Comparison of ENCODE assay signal across 16 mouse cellular contexts in the genomic region with DNA sequence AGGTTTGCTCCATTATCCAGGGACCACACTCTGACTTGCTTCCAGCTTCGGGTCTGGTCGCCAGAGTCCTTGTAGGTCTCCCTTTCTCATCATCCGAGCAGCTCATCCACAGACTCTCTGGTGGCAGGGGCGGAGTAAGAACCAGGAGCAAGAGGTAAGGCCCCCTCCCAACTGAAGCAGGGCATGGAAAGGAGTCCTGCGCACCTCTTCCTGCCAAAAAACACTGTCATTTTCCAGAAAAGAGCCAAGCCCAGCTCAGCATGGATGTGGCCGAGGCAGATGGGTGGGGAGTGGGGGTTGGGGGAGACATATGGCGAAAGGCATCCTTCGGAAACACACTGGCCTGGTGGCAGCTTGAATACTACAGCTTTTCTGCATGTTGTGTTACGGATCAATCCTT. TPM values are rescaled to one million over a fixed set of nuclear protein-coding genes. Genes with fewer than 3 reads are reported as not detected.
DNase-seq lines count a peak whose midpoint lies in the region; ATAC-seq and TF ChIP-seq lines count a peak whose summit lies in the region.
"Had no signal": no experiment of that assay in that cellular context is flagged by ENCODE, and none has a peak within 500 bp of the region (broad histone marks: within the 10 kb centered on the region; RNA-seq: fewer than 3 reads in every experiment).

No protein-coding gene starts in this region.

- H3K27me3 ChIP-seq in midbrain, embryonic 10.5 days (ENCODE audit: low read depth, poor library complexity, severe bottlenecking), result no peaks in the 10 kb centered on the region; the same call in 1 of the 2 replicates
- no peaks in the 10 kb centered on the region for H3K27me3 ChIP-seq in midbrain, embryonic 15.5 days (replicated peaks)
- no peaks in the 10 kb centered on the region for H3K27me3 ChIP-seq in forebrain, embryonic 16.5 days (replicated peaks; ENCODE audit: control insufficient read depth, insufficient read depth, low read length)
- no peaks in the 10 kb centered on the region for H3K27me3 ChIP-seq in midbrain, postnatal 0 days (ENCODE audit: insufficient read depth, low read length)
- H3K27me3 ChIP-seq in kidney, embryonic 14.5 days (ENCODE audit: control insufficient read depth, insufficient read depth, low read length), result no peaks in the 10 kb centered on the region
- H3K27me3 ChIP-seq: lung, embryonic 15.5 days; neural tube, embryonic 12.5 days had no signal

- WGBS in midbrain, embryonic 10.5 days, result 87% methylated on average over 9 of the region's 9 CpGs
- WGBS in midbrain, embryonic 15.5 days, result 65% methylated on average over 9 of the region's 9 CpGs
- 63% methylated on average over 9 of the region's 9 CpGs for WGBS in forebrain, embryonic 16.5 days
- 73% methylated on average over 9 of the region's 9 CpGs for WGBS in midbrain, postnatal 0 days
- WGBS in kidney, embryonic 14.5 days, result 83% methylated on average over 9 of the region's 9 CpGs

- H3K27ac ChIP-seq in midbrain, embryonic 10.5 days (replicated peaks), result peak overlapping the region; percentile 71
- no peak overlapping the region for H3K27ac ChIP-seq in midbrain, embryonic 15.5 days
- H3K27ac ChIP-seq in forebrain, embryonic 16.5 days (ENCODE audit: low read length), result peak overlapping the region; percentile 82
- H3K27ac ChIP-seq in midbrain, postnatal 0 days (ENCODE audit: low read depth, low read length), result no peak overlapping the region
- H3K27ac ChIP-seq in kidney, embryonic 14.5 days (ENCODE audit: low read depth, low read length), result no peak overlapping the region
- H3K27ac ChIP-seq: heart, embryonic 10.5 days; lung, embryonic 15.5 days; neural tube, embryonic 12.5 days had no signal

- no peak overlapping the region for H3K9ac ChIP-seq in midbrain, embryonic 15.5 days
- H3K9ac ChIP-seq in forebrain, embryonic 16.5 days (replicated peaks; ENCODE audit: low read depth, low read length), result no peak overlapping the region
- no peak overlapping the region for H3K9ac ChIP-seq in midbrain, postnatal 0 days (replicated peaks; ENCODE audit: low read length, poor library complexity, severe bottlenecking)
- H3K9ac ChIP-seq in kidney, embryonic 14.5 days (ENCODE audit: low read depth, low read length), result no peak overlapping the region
- H3K9ac ChIP-seq: lung, embryonic 15.5 days; neural tube, embryonic 12.5 days had no signal

- no peak for TF ChIP-seq CTCF in midbrain, postnatal 0 days (IDR thresholded peaks at IDR 0.05)

- H3K4me2 ChIP-seq in midbrain, embryonic 15.5 days, result no peak overlapping the region
- H3K4me2 ChIP-seq in forebrain, embryonic 16.5 days (ENCODE audit: low read length), result no peak overlapping the region
- no peak overlapping the region for H3K4me2 ChIP-seq in midbrain, postnatal 0 days (ENCODE audit: low read depth, low read length, poor library complexity, severe bottlenecking)
- H3K4me2 ChIP-seq in kidney, embryonic 14.5 days (replicated peaks; ENCODE audit: low read depth, low read length), result no peak overlapping the region
- H3K4me2 ChIP-seq: lung, embryonic 15.5 days; neural tube, embryonic 12.5 days had no signal

- peaks cover 35% of the 10 kb centered on the region for H3K4me1 ChIP-seq in midbrain, embryonic 10.5 days
- H3K4me1 ChIP-seq in midbrain, embryonic 15.5 days, result peaks cover 14% of the 10 kb centered on the region
- H3K4me1 ChIP-seq in forebrain, embryonic 16.5 days (replicated peaks; ENCODE audit: control insufficient read depth, insufficient read depth, low read length), result peaks cover 22% of the 10 kb centered on the region
- no peaks in the 10 kb centered on the region; the same call in 1 of the 2 replicates for H3K4me1 ChIP-seq in midbrain, postnatal 0 days (ENCODE audit: insufficient read depth, low read length)
- no peaks in the 10 kb centered on the region for H3K4me1 ChIP-seq in kidney, embryonic 14.5 days (ENCODE audit: control insufficient read depth, insufficient read depth, low read length)
- H3K4me1 ChIP-seq: lung, embryonic 15.5 days had no signal

- DNase-seq in midbrain, embryonic 10.5 days (ENCODE audit: low spot score), result no peak
- DNase-seq in cerebellum, adult 8-10 months, result peak; percentile 86
- DNase-seq in midbrain, postnatal 0 days (ENCODE audit: low spot score), result peak; percentile 82
- no peak for DNase-seq in thymus, postnatal 0 days (ENCODE audit: low spot score)
- DNase-seq: heart, postnatal 4 days; kidney, adult 9 months; thymus, postnatal 14 days had no signal

- H3K36me3 ChIP-seq in midbrain, embryonic 10.5 days, result no peaks in the 10 kb centered on the region
- H3K36me3 ChIP-seq in midbrain, embryonic 15.5 days (replicated peaks), result peaks cover 8% of the 10 kb centered on the region; the same call in 1 of the 2 replicates
- peaks cover 9% of the 10 kb centered on the region; the same call in 1 of the 2 replicates for H3K36me3 ChIP-seq in forebrain, embryonic 16.5 days (ENCODE audit: control insufficient read depth, insufficient read depth)
- H3K36me3 ChIP-seq in midbrain, postnatal 0 days (ENCODE audit: insufficient read depth, low read length), result peaks cover 29% of the 10 kb centered on the region
- H3K36me3 ChIP-seq in kidney, embryonic 14.5 days (ENCODE audit: control insufficient read depth, insufficient read depth, low read length), result no peaks in the 10 kb centered on the region
- H3K36me3 ChIP-seq: heart, embryonic 10.5 days; lung, embryonic 15.5 days had no signal

- H3K9me3 ChIP-seq in midbrain, embryonic 10.5 days (replicated peaks), result no peaks in the 10 kb centered on the region
- no peaks in the 10 kb centered on the region for H3K9me3 ChIP-seq in midbrain, embryonic 15.5 days
- H3K9me3 ChIP-seq in forebrain, embryonic 16.5 days (ENCODE audit: control insufficient read depth, low read length), result no peaks in the 10 kb centered on the region
- H3K9me3 ChIP-seq in midbrain, postnatal 0 days (ENCODE audit: low read length), result no peaks in the 10 kb centered on the region
- no peaks in the 10 kb centered on the region for H3K9me3 ChIP-seq in kidney, embryonic 14.5 days (ENCODE audit: control insufficient read depth, low read length)
- H3K9me3 ChIP-seq: heart, embryonic 10.5 days; lung, embryonic 15.5 days; megakaryocyte, embryonic 14.5 days; neural tube, embryonic 12.5 days had no signal

- H3K4me3 ChIP-seq in midbrain, embryonic 10.5 days, result no peak overlapping the region
- H3K4me3 ChIP-seq in midbrain, embryonic 15.5 days, result no peak overlapping the region
- H3K4me3 ChIP-seq in forebrain, embryonic 16.5 days (replicated peaks; ENCODE audit: low read length), result no peak overlapping the region
- H3K4me3 ChIP-seq in midbrain, postnatal 0 days (ENCODE audit: low read depth, low read length), result no peak overlapping the region
- no peak overlapping the region for H3K4me3 ChIP-seq in kidney, embryonic 14.5 days (ENCODE audit: low read length)
- H3K4me3 ChIP-seq: heart, embryonic 10.5 days; lung, embryonic 15.5 days; megakaryocyte, embryonic 14.5 days; neural tube, embryonic 12.5 days had no signal

- ATAC-seq in midbrain, embryonic 15.5 days (replicated peaks), result no peak
- peak; percentile 66 for ATAC-seq in forebrain, embryonic 16.5 days
- no peak for ATAC-seq in midbrain, postnatal 0 days (ENCODE audit: low FRiP score)
- ATAC-seq in inflammation-experienced regulatory T-cells, adult 6 months, result no peak
- no peak for ATAC-seq in kidney, embryonic 14.5 days (ENCODE audit: low FRiP score, low TSS enrichment)
- ATAC-seq: activated CD4-positive, CD25-positive, alpha-beta regulatory T cell, adult 4 months had no signal

RNA-seq across cellular contexts. Expression of a gene that starts 26.5 kb away (rescaled TPM):
- 14.2 and 34.9 TPM in 2 replicates for polyA plus RNA-seq in midbrain, embryonic 10.5 days (2016; fragmentation: Nextera tagmentation; extraction: Ambion mirVana)
- 38.9 and 44.0 TPM in 2 replicates for polyA plus RNA-seq in midbrain, embryonic 15.5 days (2015; fragmentation: Nextera tagmentation; extraction: Ambion mirVana)
- 134 and 147 TPM in 2 replicates for polyA plus RNA-seq in forebrain, embryonic 16.5 days (2015; fragmentation: Nextera tagmentation; extraction: Ambion mirVana)
- 55.4 and 69.2 TPM in 2 replicates for total RNA-seq in midbrain, postnatal 0 days (2014; rRNA removed)
- 14.7 and 15.6 TPM in 2 replicates for polyA plus RNA-seq in midbrain, postnatal 0 days (2015; fragmentation: Nextera tagmentation; extraction: Ambion mirVana)
- 0.08 and 0.23 TPM in 2 replicates for polyA plus RNA-seq in thymus, postnatal 0 days (2015; fragmentation: Nextera tagmentation; extraction: Ambion mirVana)
- polyA plus RNA-seq in inflammation-experienced regulatory T-cells, adult 6 months (2017; shearing (Covaris generic)), result not detected
- polyA plus RNA-seq in kidney, embryonic 14.5 days (2014; fragmentation: Nextera tagmentation; extraction: Ambion mirVana), result 0.26 and 0.32 TPM in 2 replicates
- polyA plus RNA-seq: activated CD4-positive, CD25-positive, alpha-beta regulatory T cell, adult 4 months had no signal

Comparison
In these comparisons a context has a peak if more than half of its experiments do, and no peak if none do; other contexts are left out.
1. DNase-seq: peak in cerebellum, adult 8-10 months (single experiment) and midbrain, postnatal 0 days (single experiment); none in midbrain, embryonic 10.5 days (single experiment) and thymus, postnatal 0 days (single experiment).
2. H3K27ac ChIP-seq: peak in midbrain, embryonic 10.5 days (single experiment) and forebrain, embryonic 16.5 days (single experiment); none in midbrain, embryonic 15.5 days (single experiment), midbrain, postnatal 0 days (single experiment) and kidney, embryonic 14.5 days (single experiment).
3. RNA of a gene that starts 26.5 kb away (polyA plus RNA-seq): 134 to 147 TPM in forebrain, embryonic 16.5 days, 38.9 to 44.0 TPM in midbrain, embryonic 15.5 days, 14.7 to 15.6 TPM in midbrain, postnatal 0 days and 14.2 to 34.9 TPM in midbrain, embryonic 10.5 days; 0.26 to 0.32 TPM in kidney, embryonic 14.5 days, 0.08 to 0.23 TPM in thymus, postnatal 0 days and not detected in inflammation-experienced regulatory T-cells, adult 6 months; every median in the first group is over 10 times any median in the second.